Mouse (Mus musculus): ENCODE data around the gene Fbxo10. TPM values are rescaled to one million over a fixed set of nuclear protein-coding genes. Genes with fewer than 3 reads are reported as not detected.
A peak's percentile ranks its signal among the peaks of the same experiment; 100 is the strongest.
"Not testable (repeated sequence)": the region's sequence is repeated elsewhere in the genome, so short reads cannot be mapped to it uniquely, and the experiment has no call there.

Fbxo10 gene
- polyA plus RNA-seq, 1 experiment from 2014 or later = 11.2 TPM

DNA sequence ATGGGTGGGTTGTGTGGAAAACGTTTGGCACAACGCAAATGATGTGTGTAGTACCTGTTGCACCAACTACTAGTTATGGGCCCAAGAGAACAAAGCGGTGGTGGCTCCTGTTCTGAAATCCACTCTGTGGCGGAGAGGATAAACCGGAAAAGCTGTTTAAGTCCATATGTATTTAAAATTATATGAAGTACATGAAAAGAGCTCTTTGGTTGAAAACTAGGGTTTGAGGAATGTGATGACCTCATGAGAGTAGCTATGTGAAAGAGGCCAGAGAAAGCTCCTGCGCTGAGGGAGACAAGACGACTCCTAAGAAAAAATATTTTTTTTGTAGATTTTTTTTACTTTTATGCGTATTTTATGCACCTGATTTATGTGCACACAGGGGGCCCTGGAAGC is 489 bp upstream of the Fbxo10 start:
- H3K9ac ChIP-seq (replicated peaks; ENCODE audit: low read length) = peak overlapping the region; percentile 90
- no peaks in the 10 kb centered on the region for H3K27me3 ChIP-seq (ENCODE audit: control insufficient read depth, insufficient read depth, low read length)
- H3K36me3 ChIP-seq (ENCODE audit: control insufficient read depth, insufficient read depth, low read length) = no peaks in the 10 kb centered on the region
- H3K27ac ChIP-seq (replicated peaks; ENCODE audit: low read depth, low read length) = peak overlapping the region; percentile 68
- no peaks in the 10 kb centered on the region for H3K9me3 ChIP-seq (ENCODE audit: control insufficient read depth, low read length)
- H3K4me1 ChIP-seq (ENCODE audit: control insufficient read depth, insufficient read depth, low read length) = peaks cover 13% of the 10 kb centered on the region; the same call in 1 of the 2 replicates
- 44% methylated on average over 8 of the region's 8 CpGs for WGBS
- H3K4me2 ChIP-seq (ENCODE audit: low read length) = peak overlapping the region; percentile 68
- peak overlapping the region; percentile 86 for H3K4me3 ChIP-seq (replicated peaks; ENCODE audit: low read depth, low read length)
- DNase-seq = no peak
- ATAC-seq (ENCODE audit: low FRiP score, low TSS enrichment) = no peak

DNA sequence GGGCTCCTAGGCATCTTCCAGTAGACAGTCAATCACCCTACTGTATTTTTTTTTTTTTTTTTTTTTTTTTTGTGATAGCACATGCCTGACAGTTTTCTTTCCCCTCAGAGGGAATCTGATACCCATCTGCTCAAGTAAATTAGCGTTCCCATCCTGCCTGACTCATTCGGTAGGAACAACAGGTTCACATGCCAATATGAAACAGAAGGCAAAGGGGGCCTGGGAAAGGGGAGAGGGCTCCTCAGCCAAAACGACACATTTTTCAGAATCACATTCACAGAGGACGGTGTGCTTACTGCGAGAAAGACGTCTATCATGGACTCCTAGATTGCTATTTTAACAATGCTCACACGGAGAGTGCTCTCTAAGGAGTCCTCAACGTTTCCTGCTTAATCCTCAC is 917 bp downstream of the Fbxo10 start:
- peak overlapping the region; percentile 86 for H3K4me3 ChIP-seq (replicated peaks; ENCODE audit: low read depth, low read length)
- peak overlapping the region; percentile 68 for H3K4me2 ChIP-seq (ENCODE audit: low read length)
- peak overlapping the region; percentile 85; the same call in 1 of the 2 replicates for H3K27ac ChIP-seq (replicated peaks; ENCODE audit: low read depth, low read length)
- WGBS = under 1% methylated on average over 8 of the region's 8 CpGs
- peak overlapping the region; percentile 90 for H3K9ac ChIP-seq (replicated peaks; ENCODE audit: low read length)
- H3K27me3 ChIP-seq (ENCODE audit: control insufficient read depth, insufficient read depth, low read length) = no peaks in the 10 kb centered on the region
- peak; percentile 50 for DNase-seq
- H3K4me1 ChIP-seq (ENCODE audit: control insufficient read depth, insufficient read depth, low read length) = peaks cover 13% of the 10 kb centered on the region; the same call in 1 of the 2 replicates
- no peak for ATAC-seq (ENCODE audit: low FRiP score, low TSS enrichment)
- no peaks in the 10 kb centered on the region for H3K9me3 ChIP-seq (ENCODE audit: control insufficient read depth, low read length)
- no peaks in the 10 kb centered on the region for H3K36me3 ChIP-seq (ENCODE audit: control insufficient read depth, insufficient read depth, low read length)

GRCm38 (mm10) chr4:45082951-45083350 is 1.5 kb downstream of the Fbxo10 start:
- H3K4me1 ChIP-seq (ENCODE audit: control insufficient read depth, insufficient read depth, low read length) = peaks cover 13% of the 10 kb centered on the region; the same call in 1 of the 2 replicates
- H3K27ac ChIP-seq (replicated peaks; ENCODE audit: low read depth, low read length) = peak overlapping the region; percentile 72
- ATAC-seq (ENCODE audit: low FRiP score, low TSS enrichment) (no peak), DNase-seq (peak; percentile 56)
- H3K9me3 ChIP-seq (ENCODE audit: control insufficient read depth, low read length) = no peaks in the 10 kb centered on the region
- no peaks in the 10 kb centered on the region for H3K36me3 ChIP-seq (ENCODE audit: control insufficient read depth, insufficient read depth, low read length)
- H3K4me2 ChIP-seq (ENCODE audit: low read length) = peak overlapping the region; percentile 68
- no peaks in the 10 kb centered on the region for H3K27me3 ChIP-seq (ENCODE audit: control insufficient read depth, insufficient read depth, low read length)
- peak overlapping the region; percentile 90 for H3K9ac ChIP-seq (replicated peaks; ENCODE audit: low read length)
- 61% methylated on average over 9 of the region's 9 CpGs for WGBS
- H3K4me3 ChIP-seq (replicated peaks; ENCODE audit: low read depth, low read length) = peak overlapping the region; percentile 86

GRCm38 (mm10) chr4:45081041-45081440 is 3.4 kb downstream of the Fbxo10 start:
- WGBS = 90% methylated on average over 4 of the region's 4 CpGs
- H3K27ac ChIP-seq (replicated peaks; ENCODE audit: low read depth, low read length); H3K9ac ChIP-seq (replicated peaks; ENCODE audit: low read length); H3K27me3 ChIP-seq (ENCODE audit: control insufficient read depth, insufficient read depth, low read length); H3K9me3 ChIP-seq (ENCODE audit: control insufficient read depth, low read length); H3K36me3 ChIP-seq (ENCODE audit: control insufficient read depth, insufficient read depth, low read length); DNase-seq; ATAC-seq (ENCODE audit: low FRiP score, low TSS enrichment); H3K4me2 ChIP-seq (ENCODE audit: low read length); H3K4me3 ChIP-seq (replicated peaks; ENCODE audit: low read depth, low read length): not testable (repeated sequence)
- H3K4me1 ChIP-seq (ENCODE audit: control insufficient read depth, insufficient read depth, low read length) = peaks cover 13% of the 10 kb centered on the region; the same call in 1 of the 2 replicates

GRCm38 (mm10) chr4:45073544-45073943 is 10.9 kb downstream of the Fbxo10 start:
- H3K27me3 ChIP-seq (ENCODE audit: control insufficient read depth, insufficient read depth, low read length) = no peaks in the 10 kb centered on the region
- ATAC-seq (ENCODE audit: low FRiP score, low TSS enrichment) (no peak), DNase-seq (no peak)
- no peak overlapping the region for H3K4me3 ChIP-seq (replicated peaks; ENCODE audit: low read depth, low read length)
- H3K4me2 ChIP-seq (ENCODE audit: low read length) = no peak overlapping the region
- no peaks in the 10 kb centered on the region for H3K9me3 ChIP-seq (ENCODE audit: control insufficient read depth, low read length)
- no peak overlapping the region for H3K9ac ChIP-seq (replicated peaks; ENCODE audit: low read length)
- no peak overlapping the region for H3K27ac ChIP-seq (replicated peaks; ENCODE audit: low read depth, low read length)
- no peaks in the 10 kb centered on the region for H3K4me1 ChIP-seq (ENCODE audit: control insufficient read depth, insufficient read depth, low read length)
- no peaks in the 10 kb centered on the region for H3K36me3 ChIP-seq (ENCODE audit: control insufficient read depth, insufficient read depth, low read length)
- WGBS = 84% methylated on average over 6 of the region's 6 CpGs

GRCm38 (mm10) chr4:45072261-45072973 is 12.0 kb downstream of the Fbxo10 start:
- H3K9me3 ChIP-seq (ENCODE audit: control insufficient read depth, low read length) = no peaks in the 10 kb centered on the region
- WGBS = 62% methylated on average over 15 of the region's 15 CpGs
- no peak overlapping the region for H3K4me3 ChIP-seq (replicated peaks; ENCODE audit: low read depth, low read length)
- H3K27me3 ChIP-seq (ENCODE audit: control insufficient read depth, insufficient read depth, low read length) = no peaks in the 10 kb centered on the region
- no peak overlapping the region for H3K4me2 ChIP-seq (ENCODE audit: low read length)
- H3K36me3 ChIP-seq (ENCODE audit: control insufficient read depth, insufficient read depth, low read length) = no peaks in the 10 kb centered on the region
- ATAC-seq (ENCODE audit: low FRiP score, low TSS enrichment) = no peak
- H3K27ac ChIP-seq (replicated peaks; ENCODE audit: low read depth, low read length) = no peak overlapping the region
- H3K4me1 ChIP-seq (ENCODE audit: control insufficient read depth, insufficient read depth, low read length) = no peaks in the 10 kb centered on the region
- DNase-seq = no peak
- H3K9ac ChIP-seq (replicated peaks; ENCODE audit: low read length) = no peak overlapping the region

- no peak overlapping the region for H3K4me2 ChIP-seq (ENCODE audit: low read length)
- H3K4me1 ChIP-seq (ENCODE audit: control insufficient read depth, insufficient read depth, low read length) = no peaks in the 10 kb centered on the region
- ATAC-seq (ENCODE audit: low FRiP score, low TSS enrichment) (no peak), DNase-seq (no peak)
- H3K9me3 ChIP-seq (ENCODE audit: control insufficient read depth, low read length) = no peaks in the 10 kb centered on the region
- H3K9ac ChIP-seq (replicated peaks; ENCODE audit: low read length) = no peak overlapping the region
- H3K27ac ChIP-seq (replicated peaks; ENCODE audit: low read depth, low read length) = no peak overlapping the region
- WGBS = 92% methylated on average over 4 of the region's 4 CpGs
- H3K27me3 ChIP-seq (ENCODE audit: control insufficient read depth, insufficient read depth, low read length) = no peaks in the 10 kb centered on the region
- no peaks in the 10 kb centered on the region for H3K36me3 ChIP-seq (ENCODE audit: control insufficient read depth, insufficient read depth, low read length)
- no peak overlapping the region for H3K4me3 ChIP-seq (replicated peaks; ENCODE audit: low read depth, low read length)
Observed at GRCm38 (mm10) chr4:45067742-45068141, 16.7 kb downstream of the Fbxo10 start.

DNA sequence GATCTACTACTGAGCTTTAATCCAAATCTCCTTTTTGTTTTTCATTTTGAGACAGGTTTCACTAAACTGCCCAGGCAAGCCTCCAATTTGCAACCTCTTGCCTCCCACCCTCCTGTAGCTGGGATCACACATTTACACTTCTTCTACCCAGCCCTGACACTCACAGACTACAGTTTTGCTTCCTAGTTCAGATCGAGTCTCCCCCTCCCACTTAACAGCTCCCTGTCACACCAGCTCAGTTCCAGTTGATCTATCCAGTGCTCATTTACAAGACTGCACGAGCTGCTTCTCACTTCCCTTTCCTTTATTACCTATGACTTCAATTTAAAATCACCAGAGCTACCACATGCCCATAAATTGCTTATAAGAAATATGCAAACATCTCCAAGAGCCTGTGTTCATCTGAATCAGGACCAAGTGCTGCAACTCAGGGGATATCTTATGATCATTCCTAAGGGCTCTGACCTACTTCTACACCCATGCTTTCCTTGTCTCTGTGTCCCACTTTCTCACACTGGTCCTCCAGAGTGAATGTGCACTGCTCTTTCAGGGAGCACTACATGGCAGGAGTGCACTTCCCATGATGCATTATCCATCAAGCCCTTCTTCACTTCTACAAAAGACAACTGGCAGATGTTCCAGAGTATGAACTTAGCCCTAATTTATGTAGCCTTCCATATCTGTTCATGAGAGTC is 18.2 kb downstream of the Fbxo10 start:
- Histone ChIP-seq H3K36me3 (ENCODE audit: control insufficient read depth, insufficient read depth, low read length) (peaks cover 12% of the 10 kb centered on the region), H3K27ac (replicated peaks; ENCODE audit: low read depth, low read length) (no peak overlapping the region), H3K27me3 (ENCODE audit: control insufficient read depth, insufficient read depth, low read length) (no peaks in the 10 kb centered on the region), H3K4me1 (ENCODE audit: control insufficient read depth, insufficient read depth, low read length) (no peaks in the 10 kb centered on the region), H3K4me3 (replicated peaks; ENCODE audit: low read depth, low read length) (no peak overlapping the region), H3K4me2 (ENCODE audit: low read length) (no peak overlapping the region), H3K9me3 (ENCODE audit: control insufficient read depth, low read length) (no peaks in the 10 kb centered on the region), H3K9ac (replicated peaks; ENCODE audit: low read length) (no peak overlapping the region)
- DNase-seq (no peak), ATAC-seq (ENCODE audit: low FRiP score, low TSS enrichment) (no peak)
- 29% methylated on average over 2 of the region's 2 CpGs for WGBS

- H3K4me3 ChIP-seq (replicated peaks; ENCODE audit: low read depth, low read length) = no peak overlapping the region
- no peak overlapping the region for H3K4me2 ChIP-seq (ENCODE audit: low read length)
- no peak overlapping the region for H3K27ac ChIP-seq (replicated peaks; ENCODE audit: low read depth, low read length)
- DNase-seq (no peak), ATAC-seq (ENCODE audit: low FRiP score, low TSS enrichment) (no peak)
- H3K9ac ChIP-seq (replicated peaks; ENCODE audit: low read length) = no peak overlapping the region
- no peaks in the 10 kb centered on the region for H3K4me1 ChIP-seq (ENCODE audit: control insufficient read depth, insufficient read depth, low read length)
- WGBS = 87% methylated on average over 2 of the region's 2 CpGs
- H3K36me3 ChIP-seq (ENCODE audit: control insufficient read depth, insufficient read depth, low read length) = peaks cover 27% of the 10 kb centered on the region
- H3K9me3 ChIP-seq (ENCODE audit: control insufficient read depth, low read length) = no peaks in the 10 kb centered on the region
- no peaks in the 10 kb centered on the region for H3K27me3 ChIP-seq (ENCODE audit: control insufficient read depth, insufficient read depth, low read length)
Observed at GRCm38 (mm10) chr4:45064577-45064976, 19.8 kb downstream of the Fbxo10 start.
